In the genomic region with DNA sequence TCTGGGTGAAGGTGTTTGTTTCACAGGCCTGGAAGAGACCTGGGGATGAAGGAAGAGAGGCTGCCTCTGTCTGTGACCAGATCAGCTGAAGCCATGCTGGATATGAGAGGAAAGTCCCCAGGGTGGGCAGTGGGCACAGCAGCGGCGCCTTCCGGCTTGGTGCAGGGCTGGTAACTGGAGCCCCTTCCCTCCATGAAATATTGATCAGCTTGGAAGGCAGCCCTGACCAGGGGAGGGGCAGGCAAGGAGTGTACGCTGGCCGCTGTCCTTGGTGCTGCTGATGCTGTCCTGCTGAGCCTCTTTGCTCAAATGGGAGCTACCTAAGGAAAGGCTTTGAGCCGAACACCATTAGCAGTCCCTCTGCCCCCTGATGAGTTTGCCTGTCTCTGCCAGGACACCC, we compare ENCODE assay signal across 9 mouse cellular contexts. TPM values are rescaled to one million over a fixed set of nuclear protein-coding genes. Genes with fewer than 3 reads are reported as not detected.
DNase-seq lines count a peak whose midpoint lies in the region; ATAC-seq and TF ChIP-seq lines count a peak whose summit lies in the region.
"Had no signal": no experiment of that assay in that cellular context is flagged by ENCODE, and none has a peak within 500 bp of the region (broad histone marks: within the 10 kb centered on the region; RNA-seq: fewer than 3 reads in every experiment).

No protein-coding gene starts in this region.

- no peaks in the 10 kb centered on the region for H3K79me2 ChIP-seq in MEL (ENCODE audit: control insufficient read depth, insufficient read depth, low read length, poor library complexity)

- 0 out of 2 replicates have a peak, but pooled peaks have one; percentile 23 for ATAC-seq in heart, embryonic 16.5 days (replicated peaks; ENCODE audit: extremely low read depth, insufficient read depth, low FRiP score)
- peak; percentile 72 to 86 for ATAC-seq in hematopoietic stem cell, adult 5-6 weeks (replicated peaks in 1 of 2; ENCODE audit: insufficient read depth in 1 of 2, low FRiP score in 2 of 2, low TSS enrichment in 1 of 2, low read depth in 1 of 2, poor library complexity in 2 of 2, severe bottlenecking in 2 of 2)

- no peak overlapping the region for H3K9ac ChIP-seq in heart, embryonic 16.5 days (ENCODE audit: low read length)
- H3K9ac ChIP-seq in MEL (ENCODE audit: control insufficient read depth, low read depth, low read length, poor library complexity, severe bottlenecking): no peak overlapping the region
- H3K9ac ChIP-seq: liver, embryonic 14.5 days had no signal

- no peaks in the 10 kb centered on the region for H3K9me3 ChIP-seq in heart, embryonic 16.5 days (replicated peaks; ENCODE audit: control insufficient read depth, low read length)
- H3K9me3 ChIP-seq in MEL (replicated peaks; ENCODE audit: insufficient read depth, low read length): no peaks in the 10 kb centered on the region

- H3K4me1 ChIP-seq in heart, embryonic 16.5 days (ENCODE audit: control insufficient read depth, insufficient read depth, low read length): 0 out of 2 replicates have a peak, but pooled peaks cover under 1% of the 10 kb centered on the region
- no peaks in the 10 kb centered on the region for H3K4me1 ChIP-seq in MEL (ENCODE audit: control insufficient read depth in 1 of 2, insufficient read depth in 2 of 2, low read length in 2 of 2)

- 0 out of 2 replicates have a peak, but pooled peaks cover 9% of the 10 kb centered on the region for H3K27me3 ChIP-seq in heart, embryonic 16.5 days (ENCODE audit: control insufficient read depth, insufficient read depth, low read length)
- H3K27me3 ChIP-seq in MEL (ENCODE audit: control insufficient read depth in 1 of 2, insufficient read depth in 2 of 2, low read length in 2 of 2): peaks cover 3 to 15% of the 10 kb centered on the region in 2 experiments; a peak in 2 of 4 replicates

- no peak for TF ChIP-seq CTCF in MEL (IDR thresholded peaks at IDR 0.05 in 2 of 3, conservative IDR thresholded peaks at IDR 0.05 in 1 of 3; ENCODE audit: control insufficient read depth in 1 of 3, insufficient read depth in 1 of 3, low read depth in 2 of 3, low read length in 3 of 3, poor library complexity in 1 of 3, severe bottlenecking in 1 of 3)
- TF ChIP-seq CTCF in left cerebral cortex, adult 2 months (IDR thresholded peaks at IDR 0.05): no peak

- no peak for TF ChIP-seq POLR2A in MEL (IDR thresholded peaks at IDR 0.05; ENCODE audit: control insufficient read depth in 1 of 2, insufficient read depth in 1 of 2, low read depth in 1 of 2, low read length in 2 of 2, poor library complexity in 1 of 2)

- H3K4me2 ChIP-seq in heart, embryonic 16.5 days (ENCODE audit: low read depth, low read length): no peak overlapping the region

- TF ChIP-seq EP300 in MEL (IDR thresholded peaks at IDR 0.05; ENCODE audit: low read depth in 1 of 2, low read length in 2 of 2): no peak

- no peak overlapping the region for H3K27ac ChIP-seq in heart, embryonic 16.5 days (ENCODE audit: low read length)
- H3K27ac ChIP-seq in MEL (ENCODE audit: control insufficient read depth, low read depth, low read length): no peak overlapping the region
- no peak overlapping the region for H3K27ac ChIP-seq in left cerebral cortex, adult 2 months
- H3K27ac ChIP-seq: liver, embryonic 14.5 days had no signal

- WGBS in heart, embryonic 16.5 days: 8% methylated on average over 6 of the region's 6 CpGs

- H3K36me3 ChIP-seq in heart, embryonic 16.5 days (ENCODE audit: control insufficient read depth, insufficient read depth): no peaks in the 10 kb centered on the region
- no peaks in the 10 kb centered on the region for H3K36me3 ChIP-seq in MEL (ENCODE audit: control insufficient read depth in 1 of 2, insufficient read depth in 2 of 2, low read length in 2 of 2)

- H3K4me3 ChIP-seq in heart, embryonic 16.5 days (ENCODE audit: low read length): no peak overlapping the region
- no peak overlapping the region for H3K4me3 ChIP-seq in MEL (ENCODE audit: control insufficient read depth in 1 of 2, insufficient read depth in 1 of 2, low read depth in 2 of 2, low read length in 2 of 2)
- no peak overlapping the region for H3K4me3 ChIP-seq in left cerebral cortex, adult 2 months

- intact Hi-C loops in heart, postnatal 36 days (cut with DNase I): no loop called here
- intact Hi-C loops in left cerebral cortex, adult 2 months (cut with DNase I): no loop called here
- intact Hi-C loops in left cerebral cortex, postnatal 25 days (cut with DNase I): no loop called here

- DNase-seq in heart, postnatal 36 days: no peak
- DNase-seq in MEL (ENCODE audit: low read depth, low spot score): peak; percentile 57
- peak; percentile 53 for DNase-seq in lung, postnatal 10 days
- no peak for DNase-seq in left cerebral cortex, adult 2 months (ENCODE audit: extremely low spot score in 1 of 2, low spot score in 2 of 2)
- no peak for DNase-seq in left cerebral cortex, postnatal 25 days (ENCODE audit: low spot score in 2 of 2)
- no peak for DNase-seq in urinary bladder, adult 2 months (ENCODE audit: low spot score)

- no peak for TF ChIP-seq RAD21 in MEL (IDR thresholded peaks at IDR 0.05; ENCODE audit: low read depth, low read length)

TF ChIP-seq in MEL, 35 proteins besides CTCF, POLR2A, EP300 and RAD21:
- TF ChIP-seq HCFC1 (IDR thresholded peaks at IDR 0.05; ENCODE audit: low read depth, low read length) (no peak), ZMIZ1 (IDR thresholded peaks at IDR 0.05; ENCODE audit: low read depth, low read length) (no peak), ETS1 (IDR thresholded peaks at IDR 0.05; ENCODE audit: low read depth, low read length) (no peak)

RNA-seq across cellular contexts. Expression of a gene that starts 11.6 kb away (rescaled TPM):
- 0.12 and 0.18 TPM in 2 replicates for polyA plus RNA-seq in heart, embryonic 16.5 days (2015; fragmentation: Nextera tagmentation; extraction: Ambion mirVana)
- total RNA-seq in heart, postnatal 36 days (2021): under 1 TPM; 0.06 to 0.08 TPM
- total RNA-seq in MEL (2012; rRNA removed): not detected in 2 replicates
- under 1 TPM in 1 of 2 experiments, not detected in 1; 0.07 TPM for polyA plus RNA-seq in MEL (2012; ENCODE audit: insufficient read depth in 1 of 2, insufficient read length in 2 of 2, low read depth in 1 of 2, low replicate concordance in 2 of 2, missing spikeins in 1 of 2)
- 0.30 and 1.2 TPM in 2 replicates for total RNA-seq in hematopoietic stem cell, adult 5-6 weeks (2017)
- 100 to 1,000 TPM; 175 to 181 TPM for total RNA-seq in left cerebral cortex, adult 2 months (2021)
- 100 to 1,000 TPM in 1 of 2 experiments, 10 to 100 TPM in 1; 94.9 to 115 TPM for total RNA-seq in left cerebral cortex, postnatal 25 days (2021)
- polyA plus RNA-seq in urinary bladder, adult 2 months (2012; rRNA removed): 0.19 and 0.28 TPM in 2 replicates

RNA-seq across cellular contexts. Expression of a gene that starts 34.8 kb away (rescaled TPM):
- 102 and 106 TPM in 2 replicates for polyA plus RNA-seq in heart, embryonic 16.5 days (2015; fragmentation: Nextera tagmentation; extraction: Ambion mirVana)
- 10 to 100 TPM; 54.8 to 63.6 TPM for total RNA-seq in heart, postnatal 36 days (2021)
- total RNA-seq in MEL (2012; rRNA removed): 39.5 and 45.9 TPM in 2 replicates
- polyA plus RNA-seq in MEL (2012; ENCODE audit: insufficient read depth in 1 of 2, insufficient read length in 2 of 2, low read depth in 1 of 2, low replicate concordance in 2 of 2, missing spikeins in 1 of 2): 100 to 1,000 TPM in 1 of 2 experiments, 10 to 100 TPM in 1; 64.8 to 178 TPM
- total RNA-seq in hematopoietic stem cell, adult 5-6 weeks (2017): 49.2 and 64.7 TPM in 2 replicates
- 10 to 100 TPM; 49.9 to 53.7 TPM for total RNA-seq in left cerebral cortex, adult 2 months (2021)
- 10 to 100 TPM; 44.0 to 47.9 TPM for total RNA-seq in left cerebral cortex, postnatal 25 days (2021)
- polyA plus RNA-seq in urinary bladder, adult 2 months (2012; rRNA removed): 69.4 and 76.6 TPM in 2 replicates

RNA-seq across cellular contexts. Expression of a gene that starts 58.6 kb away (rescaled TPM):
- polyA plus RNA-seq in heart, embryonic 16.5 days (2015; fragmentation: Nextera tagmentation; extraction: Ambion mirVana): 10.6 and 11.0 TPM in 2 replicates
- 1 to 10 TPM; 2.7 to 5.0 TPM for total RNA-seq in heart, postnatal 36 days (2021)
- total RNA-seq in MEL (2012; rRNA removed): 17.8 and 18.1 TPM in 2 replicates
- 10 to 100 TPM in 1 of 2 experiments, not detected in 1; 20.6 TPM for polyA plus RNA-seq in MEL (2012; ENCODE audit: insufficient read depth in 1 of 2, insufficient read length in 2 of 2, low read depth in 1 of 2, low replicate concordance in 2 of 2, missing spikeins in 1 of 2)
- total RNA-seq in hematopoietic stem cell, adult 5-6 weeks (2017): 26.9 and 27.3 TPM in 2 replicates
- total RNA-seq in left cerebral cortex, adult 2 months (2021): 10 to 100 TPM; 11.5 to 14.7 TPM
- total RNA-seq in left cerebral cortex, postnatal 25 days (2021): 10 to 100 TPM; 10.1 to 13.3 TPM
- 14.6 and 15.7 TPM in 2 replicates for polyA plus RNA-seq in urinary bladder, adult 2 months (2012; rRNA removed)

Comparison
In these comparisons a context has a peak if more than half of its experiments do, and no peak if none do; other contexts are left out.
1. DNase-seq: peak in MEL (single experiment) and lung, postnatal 10 days (single experiment); none in heart, postnatal 36 days (0 of 2), left cerebral cortex, adult 2 months (0 of 2), left cerebral cortex, postnatal 25 days (0 of 2) and urinary bladder, adult 2 months (single experiment).
2. RNA of a gene that starts 11.6 kb away (total RNA-seq): 175 to 181 TPM in left cerebral cortex, adult 2 months and 94.9 to 115 TPM in left cerebral cortex, postnatal 25 days; 0.30 to 1.2 TPM in hematopoietic stem cell, adult 5-6 weeks, 0.06 to 0.08 TPM in heart, postnatal 36 days and not detected in MEL; every median in the first group is over 10 times any median in the second.